Mouse (Mus musculus) thymus, postnatal 14 days (tissue): Measurements from ENCODE around the gene Slc35d3.
A peak's percentile ranks its signal among the peaks of the same experiment; 100 is the strongest.

Experiments used
- DNase-seq: peaks from one replicate; pipeline ENCODE4 v3.0.0; 2021

The Slc35d3 gene

DNA sequence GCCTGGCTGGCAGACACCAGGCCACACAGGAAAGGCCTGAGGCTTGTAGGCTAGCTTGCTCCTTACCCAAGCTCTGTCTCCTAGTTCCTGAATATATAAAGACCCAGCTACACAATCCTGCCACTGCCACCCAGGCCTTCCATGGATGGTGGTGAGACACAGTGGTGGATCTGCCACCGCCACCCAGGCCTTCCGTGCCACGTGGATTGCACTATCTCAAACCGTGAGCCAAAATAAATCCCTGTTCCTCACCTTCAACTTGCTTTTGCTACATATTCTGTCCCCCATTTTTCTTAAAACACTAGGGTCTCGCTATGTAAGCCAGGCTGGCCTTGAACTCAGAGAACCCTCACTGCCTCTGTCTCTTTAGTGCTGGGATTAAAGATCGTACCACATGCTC, 17.0 kb downstream of the Slc35d3 start:
- no peak for DNase-seq

DNA sequence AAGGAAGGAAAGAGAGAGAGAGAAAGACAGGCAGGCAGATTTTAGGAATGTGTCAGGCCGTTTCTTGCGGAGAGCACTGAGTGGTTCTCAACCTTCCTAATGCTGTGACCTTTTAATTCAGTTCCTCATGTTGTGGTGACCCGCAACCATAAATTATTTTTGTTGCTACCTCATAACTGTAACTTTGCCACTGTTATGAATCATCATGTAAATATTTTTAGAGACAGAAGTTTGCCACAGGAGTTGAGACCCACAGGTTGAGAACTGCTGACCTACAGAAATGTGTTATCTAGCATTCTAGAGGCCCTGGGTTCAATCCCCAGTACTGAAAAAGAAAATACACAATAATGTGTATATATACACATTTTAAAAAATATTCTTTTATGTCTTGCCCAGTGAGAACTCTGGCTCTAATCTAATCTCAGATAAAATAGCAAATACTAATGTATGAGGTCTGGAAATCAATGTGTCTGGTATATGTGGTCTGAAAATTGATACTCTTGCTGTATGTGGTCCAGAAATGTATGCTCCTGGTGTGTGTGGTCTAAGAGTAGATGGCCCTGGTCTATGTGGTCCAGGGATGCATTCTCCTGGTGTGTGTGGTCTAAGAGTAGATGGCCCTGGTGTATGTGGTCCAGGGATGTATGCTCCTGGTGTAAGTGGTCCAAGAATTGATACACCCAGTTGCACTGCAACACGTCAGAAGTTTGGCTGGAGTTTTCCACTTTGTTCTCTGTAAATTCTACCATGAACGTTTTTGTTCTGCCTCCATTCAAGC, 20.0 kb downstream of the Slc35d3 start:
- DNase-seq: no peak

DNA sequence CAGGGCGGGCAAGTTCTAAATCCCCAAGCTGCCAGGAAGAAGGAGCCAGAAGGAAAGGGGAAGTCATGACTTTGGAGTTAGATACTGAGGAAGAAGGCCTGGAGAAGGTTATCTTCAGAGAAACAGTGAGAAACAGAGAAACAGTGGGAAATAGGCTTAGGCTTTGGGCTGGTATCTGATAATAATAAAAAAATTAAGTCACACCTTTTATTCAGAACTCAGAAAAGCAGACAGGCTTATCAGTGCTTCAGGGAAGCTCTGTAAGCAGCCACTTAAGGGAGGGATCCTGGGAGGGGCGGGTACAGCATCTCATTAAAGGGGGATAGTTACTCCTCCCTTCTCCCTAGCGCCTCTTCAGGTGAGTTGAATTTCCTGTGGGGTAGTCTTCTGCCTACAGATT, 30.3 kb downstream of the Slc35d3 start:
- no peak for DNase-seq

DNA sequence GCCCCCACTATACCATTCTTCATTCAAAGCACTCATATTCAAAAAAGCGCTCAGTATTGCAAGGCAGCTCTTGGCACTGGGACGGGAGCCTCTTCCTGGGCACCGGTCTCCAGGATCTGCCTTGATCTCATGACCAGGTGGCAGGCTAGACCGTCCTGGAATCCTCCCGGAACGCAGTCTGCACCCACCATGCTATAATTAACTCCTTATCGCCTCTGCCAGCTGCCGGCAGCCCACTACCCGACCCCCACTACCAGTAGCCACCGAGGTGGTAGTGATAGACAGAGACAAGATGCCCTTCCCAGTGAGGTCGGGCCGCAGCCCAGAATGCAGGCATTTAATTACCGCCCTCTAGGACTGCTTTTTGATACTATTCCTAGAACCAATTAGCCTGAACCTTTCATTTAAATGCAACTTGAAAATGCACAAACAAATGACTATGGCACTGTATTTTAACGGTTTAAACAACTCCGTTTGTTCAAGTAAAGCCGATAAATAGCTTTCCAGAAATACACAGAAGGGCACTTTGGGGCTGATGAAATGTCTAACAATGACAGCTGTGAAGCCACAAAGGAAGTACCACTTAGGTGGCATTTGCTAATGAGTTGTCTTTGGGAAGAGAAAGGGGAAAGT, 32.4 kb downstream of the Slc35d3 start:
- no peak for DNase-seq

DNA sequence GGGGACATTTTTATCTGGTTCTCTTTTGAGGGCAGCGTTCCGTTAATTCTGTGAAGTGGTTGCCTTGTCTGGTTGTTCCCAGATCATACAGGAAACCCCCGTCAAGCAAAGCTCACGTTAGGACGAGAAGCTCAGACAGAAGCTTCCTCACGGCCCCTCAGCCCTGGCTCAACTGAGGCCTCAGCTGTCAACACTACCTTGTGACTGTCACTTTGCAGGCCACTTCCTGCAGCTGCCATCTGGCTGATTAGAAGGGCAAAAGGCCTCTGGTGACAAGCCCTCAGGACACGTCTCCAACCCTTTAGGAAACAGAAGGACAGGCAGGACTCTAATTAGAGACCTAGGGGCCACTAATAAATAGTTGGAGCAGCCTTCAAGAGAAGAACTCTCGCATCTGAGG, 35.9 kb downstream of the Slc35d3 start:
- no peak for DNase-seq

DNA sequence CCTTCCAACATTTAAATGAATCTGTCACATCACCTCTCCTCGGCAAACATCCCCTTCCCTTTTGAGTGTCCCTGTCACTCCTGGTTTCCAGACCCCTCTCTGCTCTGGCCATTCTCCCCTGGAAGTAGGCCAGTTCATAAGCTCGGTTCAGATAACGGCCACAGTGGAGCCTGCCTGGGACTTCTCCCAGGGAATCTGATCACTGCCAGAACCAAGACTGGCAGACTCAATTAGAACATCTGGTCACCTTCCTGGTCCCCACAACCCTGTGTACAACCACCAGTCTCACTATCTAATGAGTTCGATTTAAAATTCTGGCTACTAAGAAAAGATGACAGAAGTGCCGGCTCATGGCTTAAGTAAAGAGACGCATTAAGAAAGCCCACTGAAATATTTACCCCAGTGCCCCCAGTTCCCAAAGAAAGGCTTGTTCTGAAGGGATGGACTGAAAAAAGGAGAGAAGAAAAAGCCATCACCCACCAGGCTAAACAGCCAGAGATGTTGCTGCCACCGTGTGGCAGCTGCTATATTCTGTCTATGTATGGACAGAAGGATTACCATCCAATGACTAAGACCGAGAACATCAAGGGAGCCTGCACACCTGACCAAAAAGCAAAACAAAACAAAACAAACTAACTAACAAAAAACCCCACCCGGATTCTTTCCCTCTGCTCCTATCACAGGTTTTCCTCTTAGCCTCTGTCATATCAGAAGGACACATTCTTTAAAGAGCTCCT, 39.7 kb downstream of the Slc35d3 start:
- peak; percentile 48 for DNase-seq

DNA sequence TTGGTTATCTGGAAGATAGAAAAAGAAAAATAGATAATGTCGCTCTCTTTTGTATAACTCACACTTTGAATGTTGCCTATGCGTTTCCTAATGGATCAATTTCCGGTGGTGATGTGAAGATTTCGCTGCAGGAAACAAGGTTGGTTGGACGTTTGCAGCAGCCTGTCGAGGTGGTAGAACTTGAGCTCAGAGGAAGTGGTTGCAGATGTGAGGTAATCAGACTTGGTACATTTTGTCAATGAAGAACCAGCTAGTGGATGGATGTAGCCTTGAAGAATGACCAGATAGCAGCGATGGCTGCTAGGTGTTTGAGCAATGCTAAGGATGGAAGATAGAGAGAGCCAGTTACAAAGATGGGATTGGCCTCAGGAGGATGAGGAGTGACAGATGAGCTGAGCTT, 46.5 kb downstream of the Slc35d3 start:
- DNase-seq: no peak

DNA sequence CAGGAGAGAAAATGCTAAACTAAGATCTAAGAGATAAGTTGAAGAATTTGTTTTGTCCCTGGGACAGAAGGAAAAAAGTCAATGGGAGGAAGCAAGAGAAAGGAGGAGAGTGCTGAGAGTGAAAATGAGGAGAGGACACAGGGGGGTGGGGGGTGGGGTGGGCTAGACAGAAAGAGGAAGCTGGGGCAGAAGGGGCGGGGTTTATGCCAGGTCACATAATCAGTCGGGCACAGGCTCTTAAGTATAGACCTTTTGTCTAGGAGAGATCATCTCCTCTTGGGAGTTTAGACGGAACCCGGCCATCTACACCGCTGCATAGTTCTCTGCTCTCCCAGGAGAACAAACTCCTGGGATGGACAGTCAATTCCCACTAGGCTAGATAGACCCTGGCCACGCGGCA, 48.3 kb downstream of the Slc35d3 start:
- DNase-seq: no peak
